Mouse (Mus musculus) naive thymus-derived CD4-positive, alpha-beta T cell, adult 2 months (primary cell): Measurements from ENCODE around the gene Gna11.

ENCODE experiments used
- DNase-seq: peaks from one replicate; pipeline ENCODE4 v3.0.0-alpha.2; 2011; ENCODE audit warnings: low read depth

Gna11 gene

GRCm38 (mm10) chr10:81545161-81545747 is at the start of gene Gna11:
Gene Gna11, minus strand, starts transcription at chr10:81545190.
- DNase-seq = peak; percentile 99

- no peak for DNase-seq
Measured at GRCm38 (mm10) chr10:81593935-81594334, 48.9 kb upstream of the Gna11 start.

GRCm38 (mm10) chr10:81593223-81593622 is 48.2 kb upstream of the Gna11 start:
- DNase-seq = no peak

- no peak for DNase-seq
Measured at GRCm38 (mm10) chr10:81592631-81593030, 47.6 kb upstream of the Gna11 start.

GRCm38 (mm10) chr10:81591846-81592245 is 46.9 kb upstream of the Gna11 start:
- no peak for DNase-seq

GRCm38 (mm10) chr10:81588739-81589138 is 43.7 kb upstream of the Gna11 start:
- no peak for DNase-seq

GRCm38 (mm10) chr10:81583347-81583746 is 38.4 kb upstream of the Gna11 start:
- DNase-seq = no peak

GRCm38 (mm10) chr10:81580441-81581070 is 35.6 kb upstream of the Gna11 start:
- DNase-seq = peak; percentile 42

- no peak for DNase-seq
Measured at GRCm38 (mm10) chr10:81579967-81580366, 35.0 kb upstream of the Gna11 start.

- peak; percentile 35 for DNase-seq
Measured at GRCm38 (mm10) chr10:81575695-81576094, 30.7 kb upstream of the Gna11 start.

GRCm38 (mm10) chr10:81575208-81575631 is 30.2 kb upstream of the Gna11 start:
- DNase-seq = peak; percentile 41

- peak; percentile 17 for DNase-seq
Measured at GRCm38 (mm10) chr10:81574081-81575056, 29.4 kb upstream of the Gna11 start, which contains the start of gene Tle2. Gene Tle2, plus strand, starts transcription at chr10:81574561.

GRCm38 (mm10) chr10:81572975-81573374 is 28.0 kb upstream of the Gna11 start:
- peak; percentile 13 for DNase-seq

- DNase-seq = no peak
Measured at GRCm38 (mm10) chr10:81572133-81572671, 27.2 kb upstream of the Gna11 start.

GRCm38 (mm10) chr10:81571501-81571876 is 26.5 kb upstream of the Gna11 start:
- DNase-seq = peak; percentile 90

- peak; percentile 86 for DNase-seq
Measured at GRCm38 (mm10) chr10:81570831-81571500, 26.0 kb upstream of the Gna11 start.

- DNase-seq = no peak
Measured at GRCm38 (mm10) chr10:81570238-81570800, 25.3 kb upstream of the Gna11 start.

GRCm38 (mm10) chr10:81569507-81570237 is 24.7 kb upstream of the Gna11 start:
- DNase-seq = peak; percentile 33

GRCm38 (mm10) chr10:81568381-81569191 is 23.6 kb upstream of the Gna11 start:
- DNase-seq = no peak
